ENCODE assay signal across 8 mouse cellular contexts in the genomic region with DNA sequence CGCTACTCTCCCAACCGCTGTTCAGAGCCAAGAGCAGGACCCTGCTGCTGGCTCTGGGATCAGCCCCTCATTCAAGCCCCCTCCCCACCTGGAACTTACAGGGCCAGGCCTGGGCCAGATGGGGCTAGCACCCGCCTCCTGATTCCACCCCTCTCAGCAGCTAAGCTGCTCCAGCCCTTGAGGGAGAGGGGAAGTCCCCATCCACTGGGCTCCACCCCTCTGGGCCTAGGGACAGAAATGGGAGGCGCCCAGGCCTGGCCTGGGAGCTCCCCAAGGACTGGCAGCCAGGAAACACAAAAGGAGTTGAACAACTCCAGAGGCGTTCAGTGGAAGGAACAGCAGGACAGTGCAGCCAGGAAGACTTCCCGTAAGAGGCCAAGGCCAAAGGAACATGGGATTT. TPM values are rescaled to one million over a fixed set of nuclear protein-coding genes. Genes with fewer than 3 reads are reported as not detected.
DNase-seq lines count a peak whose midpoint lies in the region; ATAC-seq and TF ChIP-seq lines count a peak whose summit lies in the region.

No protein-coding gene starts in this region.

- peaks cover 52% of the 10 kb centered on the region for H3K27me3 ChIP-seq in embryonic facial prominence, embryonic 14.5 days (replicated peaks; ENCODE audit: control insufficient read depth, insufficient read depth, low read length)
- H3K27me3 ChIP-seq in heart, embryonic 11.5 days (ENCODE audit: control insufficient read depth, insufficient read depth, low read length) = peaks cover 65% of the 10 kb centered on the region
- H3K27me3 ChIP-seq in liver, embryonic 14.5 days (ENCODE audit: control insufficient read depth, insufficient read depth, low read length) = peaks cover 63% of the 10 kb centered on the region
- peaks cover 66% of the 10 kb centered on the region for H3K27me3 ChIP-seq in neural tube, embryonic 13.5 days

- peak overlapping the region; percentile 95 for H3K4me2 ChIP-seq in embryonic facial prominence, embryonic 14.5 days (ENCODE audit: low read depth, low read length)
- peak overlapping the region; percentile 96 for H3K4me2 ChIP-seq in heart, embryonic 11.5 days
- H3K4me2 ChIP-seq in liver, embryonic 14.5 days (ENCODE audit: low read depth) = peak overlapping the region; percentile 51
- peak overlapping the region; percentile 97 for H3K4me2 ChIP-seq in neural tube, embryonic 13.5 days

- H3K4me1 ChIP-seq in embryonic facial prominence, embryonic 14.5 days (ENCODE audit: control insufficient read depth, insufficient read depth, low read length) = peaks cover 24% of the 10 kb centered on the region
- H3K4me1 ChIP-seq in heart, embryonic 11.5 days (ENCODE audit: control insufficient read depth, insufficient read depth, low read length) = peaks cover 26% of the 10 kb centered on the region
- H3K4me1 ChIP-seq in liver, embryonic 14.5 days (replicated peaks; ENCODE audit: control insufficient read depth in 2 of 2, insufficient read depth in 2 of 2, low read length in 1 of 2) = no peaks in the 10 kb centered on the region
- H3K4me1 ChIP-seq in neural tube, embryonic 13.5 days (replicated peaks) = peaks cover 85% of the 10 kb centered on the region

- TF ChIP-seq CTCF in liver, embryonic 14.5 days (IDR thresholded peaks at IDR 0.05; ENCODE audit: low read depth) = no peak

- TF ChIP-seq EP300 in liver, embryonic 14.5 days (IDR thresholded peaks at IDR 0.05; ENCODE audit: low read depth) = no peak

- WGBS in embryonic facial prominence, embryonic 14.5 days = 5% methylated on average over 4 of the region's 6 CpGs
- 8% methylated on average over 6 of the region's 6 CpGs for WGBS in heart, embryonic 11.5 days (ENCODE audit: insufficient replicate concordance)
- 28% methylated on average over 6 of the region's 6 CpGs for WGBS in liver, embryonic 14.5 days (ENCODE audit: insufficient replicate concordance)
- 5% methylated on average over 5 of the region's 6 CpGs for WGBS in neural tube, embryonic 13.5 days

- DNase-seq in CD4-positive helper T cell, adult 2 months (ENCODE audit: low read depth, low spot score) = peak; percentile 27
- DNase-seq in WW6 (ENCODE audit: low read depth, low spot score) = peak; percentile 46
- DNase-seq in embryonic facial prominence, embryonic 14.5 days (ENCODE audit: low spot score) = peak; percentile 92
- peak; percentile 74 for DNase-seq in kidney, adult 9 months
- peak in 2 of 3 experiments; percentile 11 to 17 for DNase-seq in liver, embryonic 14.5 days (ENCODE audit: low read depth in 3 of 3, low spot score in 3 of 3)
- no peak for DNase-seq in yolk sac, embryonic 10.5 days (ENCODE audit: low spot score)

- ATAC-seq in embryonic facial prominence, embryonic 14.5 days (ENCODE audit: low read depth) = peak; percentile 84
- ATAC-seq in heart, embryonic 11.5 days (replicated peaks; ENCODE audit: insufficient number of reproducible peaks, low FRiP score, low TSS enrichment) = peak; percentile 28
- no peak for ATAC-seq in liver, embryonic 14.5 days (ENCODE audit: insufficient read depth)
- ATAC-seq in neural tube, embryonic 13.5 days (ENCODE audit: low read depth) = peak; percentile 45

- H3K27ac ChIP-seq in embryonic facial prominence, embryonic 14.5 days (replicated peaks; ENCODE audit: low read depth, low read length) = no peak overlapping the region
- no peak overlapping the region for H3K27ac ChIP-seq in heart, embryonic 11.5 days (ENCODE audit: low read depth, low read length)
- H3K27ac ChIP-seq in liver, embryonic 14.5 days = no peak overlapping the region
- peak overlapping the region; percentile 83 for H3K27ac ChIP-seq in neural tube, embryonic 13.5 days (replicated peaks)

- H3K9ac ChIP-seq in embryonic facial prominence, embryonic 14.5 days (ENCODE audit: low read depth, low read length) = peak overlapping the region; percentile 62
- H3K9ac ChIP-seq in heart, embryonic 11.5 days (ENCODE audit: low read depth, low read length) = peak overlapping the region; percentile 69
- H3K9ac ChIP-seq in liver, embryonic 14.5 days (replicated peaks) = no peak overlapping the region
- H3K9ac ChIP-seq in neural tube, embryonic 13.5 days = peak overlapping the region; percentile 67

- H3K4me3 ChIP-seq in embryonic facial prominence, embryonic 14.5 days (ENCODE audit: low read depth, low read length) = peak overlapping the region; percentile 49
- peak overlapping the region; percentile 50 for H3K4me3 ChIP-seq in heart, embryonic 11.5 days (ENCODE audit: low read depth, low read length)
- no peak overlapping the region for H3K4me3 ChIP-seq in liver, embryonic 14.5 days (ENCODE audit: insufficient read depth in 1 of 2, low read depth in 2 of 2, low read length in 2 of 2)
- H3K4me3 ChIP-seq in neural tube, embryonic 13.5 days = peak overlapping the region; percentile 79

- no peaks in the 10 kb centered on the region for H3K36me3 ChIP-seq in embryonic facial prominence, embryonic 14.5 days (ENCODE audit: control insufficient read depth, insufficient read depth, low read length)
- H3K36me3 ChIP-seq in heart, embryonic 11.5 days (ENCODE audit: control insufficient read depth, insufficient read depth, low read length) = no peaks in the 10 kb centered on the region
- no peaks in the 10 kb centered on the region for H3K36me3 ChIP-seq in liver, embryonic 14.5 days (replicated peaks; ENCODE audit: control insufficient read depth, insufficient read depth, low read depth)
- no peaks in the 10 kb centered on the region for H3K36me3 ChIP-seq in neural tube, embryonic 13.5 days

- H3K9me3 ChIP-seq in embryonic facial prominence, embryonic 14.5 days (ENCODE audit: control insufficient read depth, low read length) = no peaks in the 10 kb centered on the region
- H3K9me3 ChIP-seq in heart, embryonic 11.5 days (replicated peaks; ENCODE audit: control insufficient read depth, low read length) = no peaks in the 10 kb centered on the region
- no peaks in the 10 kb centered on the region for H3K9me3 ChIP-seq in liver, embryonic 14.5 days (ENCODE audit: control insufficient read depth, low read length)
- no peaks in the 10 kb centered on the region for H3K9me3 ChIP-seq in neural tube, embryonic 13.5 days

RNA-seq across cellular contexts. Expression of a gene that starts 4.0 kb away (rescaled TPM):
- 0.47 and 0.72 TPM in 2 replicates for polyA plus RNA-seq in embryonic facial prominence, embryonic 14.5 days (2014; fragmentation: Nextera tagmentation; extraction: Ambion mirVana)
- polyA plus RNA-seq in heart, embryonic 11.5 days (2014; fragmentation: Nextera tagmentation; extraction: Ambion mirVana) = 0.21 and 0.29 TPM in 2 replicates
- 0.06 TPM in 2 replicates for polyA plus RNA-seq in liver, embryonic 14.5 days (2012; rRNA removed)
- not detected in 2 replicates for polyA plus RNA-seq in liver, embryonic 14.5 days (2014; fragmentation: Nextera tagmentation; extraction: Ambion mirVana)
- 0.62 and 1.0 TPM in 2 replicates for polyA plus RNA-seq in neural tube, embryonic 13.5 days (2015; fragmentation: Nextera tagmentation; extraction: Ambion mirVana)

Comparison
In these comparisons a context has a peak if more than half of its experiments do, and no peak if none do; other contexts are left out.
1. H3K4me3 ChIP-seq: peak in embryonic facial prominence, embryonic 14.5 days (single experiment), heart, embryonic 11.5 days (single experiment) and neural tube, embryonic 13.5 days (single experiment); none in liver, embryonic 14.5 days (0 of 2).
2. Peak in every context shown above with its lines, with median percentiles within 50 percentile points of each other: H3K4me2 ChIP-seq.